14 mouse cellular contexts compared by ENCODE assay signal in the genomic region with DNA sequence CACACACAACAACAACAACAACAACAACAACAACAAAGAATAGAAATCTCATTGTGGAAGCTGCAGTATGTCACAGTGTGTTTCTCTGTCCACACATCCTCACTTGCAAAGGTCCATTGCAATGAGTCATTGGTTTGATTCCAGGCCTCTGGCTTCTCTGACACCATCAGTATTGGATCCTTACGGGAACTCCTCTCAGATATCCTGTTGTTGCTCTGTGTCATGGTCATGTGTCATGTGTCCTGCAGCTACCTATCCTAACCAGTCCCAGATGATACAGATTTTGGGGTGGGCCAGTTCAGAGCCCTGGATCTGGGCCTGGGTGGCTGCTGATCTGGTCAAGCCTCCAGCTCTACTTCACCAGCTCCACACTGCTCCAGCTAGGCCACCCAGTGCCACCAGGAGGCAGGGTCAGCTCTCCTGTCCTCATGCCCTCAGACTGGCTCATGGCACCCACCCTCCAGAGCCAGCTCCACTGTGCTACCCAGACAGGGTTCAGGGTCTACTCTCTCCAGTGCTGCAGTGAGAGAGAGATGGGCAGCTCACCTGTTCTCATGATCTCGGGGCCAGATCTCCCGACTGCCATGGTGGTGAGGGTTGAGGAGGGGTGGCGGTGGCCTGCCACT. TPM values are rescaled to one million over a fixed set of nuclear protein-coding genes. Genes with fewer than 3 reads are reported as not detected.
A peak's percentile ranks its signal among the peaks of the same experiment; 100 is the strongest.
DNase-seq lines count a peak whose midpoint lies in the region; ATAC-seq and TF ChIP-seq lines count a peak whose summit lies in the region.
"Had no signal": no experiment of that assay in that cellular context is flagged by ENCODE, and none has a peak within 500 bp of the region (broad histone marks: within the 10 kb centered on the region; RNA-seq: fewer than 3 reads in every experiment).

No protein-coding gene starts in this region.

- H3K27ac ChIP-seq in heart, embryonic 10.5 days: peak overlapping the region; percentile 56; the same call in 1 of the 2 replicates
- peak overlapping the region; percentile 23 for H3K27ac ChIP-seq in bone marrow macrophage, adult 2 months (ENCODE audit: insufficient read depth, low read depth, low read length)
- H3K27ac ChIP-seq: forebrain, embryonic 10.5 days; hindbrain, embryonic 10.5 days; left cerebral cortex, adult 2 months had no signal

- no peaks in the 10 kb centered on the region for H3K27me3 ChIP-seq in heart, embryonic 10.5 days (ENCODE audit: insufficient read depth, poor library complexity, severe bottlenecking)

- H3K4me1 ChIP-seq in heart, embryonic 10.5 days: peaks cover 57% of the 10 kb centered on the region
- peaks cover 5% of the 10 kb centered on the region; the same call in 1 of the 2 replicates for H3K4me1 ChIP-seq in lung, adult 2 months (ENCODE audit: control insufficient read depth, insufficient read depth, low read length)
- peaks cover 42% of the 10 kb centered on the region for H3K4me1 ChIP-seq in bone marrow macrophage, adult 2 months (ENCODE audit: control insufficient read depth, insufficient read depth, low read length)

- intact Hi-C loops in heart, postnatal 25 days (cut with DNase I): no loop called here

- DNase-seq in heart, embryonic 10.5 days (ENCODE audit: low spot score): no peak
- DNase-seq in heart, postnatal 25 days (ENCODE audit: low spot score): no peak
- DNase-seq in lung, adult 2 months: no peak
- DNase-seq in lung, postnatal 4 days: no peak
- no peak for DNase-seq in thymus, postnatal 14 days
- DNase-seq: cerebellum, postnatal 10 days; heart, adult 18-20 months; kidney, adult 11 months had no signal

- TF ChIP-seq POLR2A in lung, adult 2 months (IDR thresholded peaks at IDR 0.05; ENCODE audit: borderline replicate concordance, extremely low read depth, low read depth, low read length): no peak
- no peak for TF ChIP-seq POLR2A in bone marrow macrophage, adult 2 months (IDR thresholded peaks at IDR 0.05; ENCODE audit: borderline replicate concordance, low read depth, low read length)

- no peaks in the 10 kb centered on the region for H3K36me3 ChIP-seq in heart, embryonic 10.5 days
- H3K36me3 ChIP-seq: forebrain, embryonic 10.5 days; hindbrain, embryonic 10.5 days had no signal

- peak; percentile 37; the same call in 1 of the 2 replicates for TF ChIP-seq CTCF in lung, adult 2 months (IDR thresholded peaks at IDR 0.05; ENCODE audit: insufficient read depth, low read length)
- 0 out of 2 replicates have a peak, but pooled peaks have one; percentile 8 for TF ChIP-seq CTCF in bone marrow macrophage, adult 2 months (IDR thresholded peaks at IDR 0.05; ENCODE audit: low read depth, low read length)

- 85% methylated on average over 4 of the region's 4 CpGs for WGBS in heart, embryonic 10.5 days
- 84% methylated on average over 4 of the region's 4 CpGs for WGBS in lung, adult 2 months

- no peak overlapping the region for H3K4me3 ChIP-seq in heart, embryonic 10.5 days
- no peak overlapping the region for H3K4me3 ChIP-seq in lung, adult 2 months (replicated peaks; ENCODE audit: extremely low read depth, low read depth, low read length)
- H3K4me3 ChIP-seq in bone marrow macrophage, adult 2 months (ENCODE audit: insufficient read depth, low read length): no peak overlapping the region
- H3K4me3 ChIP-seq: forebrain, embryonic 10.5 days; hindbrain, embryonic 10.5 days; left cerebral cortex, adult 2 months had no signal

- no peaks in the 10 kb centered on the region for H3K9me3 ChIP-seq in heart, embryonic 10.5 days
- H3K9me3 ChIP-seq: forebrain, embryonic 10.5 days; hindbrain, embryonic 10.5 days had no signal

- ATAC-seq in megakaryocyte-erythroid progenitor cell, adult 5-6 weeks (replicated peaks; ENCODE audit: low FRiP score, low TSS enrichment, poor library complexity, severe bottlenecking): peak; percentile 31; the same call in 1 of the 2 replicates
- ATAC-seq in activated CD4-positive, CD25-positive, alpha-beta regulatory T cell, adult 4 months: no peak

RNA-seq across cellular contexts. Expression of gene Vdac2, which starts 4.0 kb away (rescaled TPM):
- 377 and 438 TPM in 2 replicates for polyA plus RNA-seq in heart, embryonic 10.5 days (2016; fragmentation: Nextera tagmentation; extraction: Ambion mirVana)
- total RNA-seq in heart, postnatal 25 days (2021): 100 to 1,000 TPM; 494 to 528 TPM
- 95.7 and 96.6 TPM in 2 replicates for polyA plus RNA-seq in lung, adult 2 months (2012; rRNA removed)
- polyA plus RNA-seq in bone marrow macrophage, adult 2 months (2012; ENCODE audit: insufficient read depth, insufficient read length, missing spikeins): 211 and 222 TPM in 2 replicates
- total RNA-seq in megakaryocyte-erythroid progenitor cell, adult 5-6 weeks (2014; fragmentation: Nextera tagmentation): 321 and 323 TPM in 2 replicates
- total RNA-seq in megakaryocyte-erythroid progenitor cell, adult 5-6 weeks (2017): 421 and 441 TPM in 2 replicates
- polyA plus RNA-seq in activated CD4-positive, CD25-positive, alpha-beta regulatory T cell, adult 4 months (2017; shearing (Covaris generic)): 100 to 1,000 TPM; 247 to 248 TPM

RNA-seq across cellular contexts. Expression of gene Comtd1, which starts 27.8 kb away (rescaled TPM):
- polyA plus RNA-seq in heart, embryonic 10.5 days (2016; fragmentation: Nextera tagmentation; extraction: Ambion mirVana): 48.1 and 52.2 TPM in 2 replicates
- 1 to 10 TPM; 7.5 to 9.5 TPM for total RNA-seq in heart, postnatal 25 days (2021)
- 12.7 and 13.9 TPM in 2 replicates for polyA plus RNA-seq in lung, adult 2 months (2012; rRNA removed)
- 15.5 and 23.1 TPM in 2 replicates for polyA plus RNA-seq in bone marrow macrophage, adult 2 months (2012; ENCODE audit: insufficient read depth, insufficient read length, missing spikeins)
- 67.6 and 76.2 TPM in 2 replicates for total RNA-seq in megakaryocyte-erythroid progenitor cell, adult 5-6 weeks (2014; fragmentation: Nextera tagmentation)
- total RNA-seq in megakaryocyte-erythroid progenitor cell, adult 5-6 weeks (2017): 17.7 and 24.2 TPM in 2 replicates
- polyA plus RNA-seq in activated CD4-positive, CD25-positive, alpha-beta regulatory T cell, adult 4 months (2017; shearing (Covaris generic)): 10 to 100 TPM; 17.4 to 27.6 TPM
